Mouse (Mus musculus) stomach, postnatal 0 days (tissue): ENCODE measurements around the gene Stxbp3.

Experiments used
- CTCF ChIP-seq: IDR thresholded peaks from 2 replicates; pipeline ENCODE4 v1.5.1; 2016; ENCODE audit warnings: antibody characterized with exemption, low read depth, mild to moderate bottlenecking, moderate library complexity
- EP300 ChIP-seq: optimal IDR thresholded peaks from 2 replicates; pipeline ENCODE3; 2016; ENCODE audit warnings: antibody characterized with exemption

DNA sequence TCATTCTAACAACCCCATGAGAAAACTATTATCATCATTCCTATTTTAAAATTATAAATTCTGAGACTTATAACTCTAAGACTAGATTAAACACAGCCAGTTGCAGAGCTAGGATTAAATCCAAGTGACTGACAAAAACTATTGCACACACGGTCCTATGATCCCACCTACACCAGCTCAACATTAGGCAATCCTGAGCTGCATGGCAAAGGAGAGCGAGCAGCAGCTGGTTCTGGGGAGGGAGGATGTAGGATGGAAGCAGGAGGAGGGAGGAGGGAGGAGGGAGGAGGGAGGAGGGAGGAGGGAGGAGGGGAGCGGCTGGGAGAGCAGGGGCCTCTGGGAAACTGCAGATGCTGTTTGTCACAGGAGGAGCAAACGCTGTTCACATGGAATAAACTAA, 24.7 kb downstream of the Stxbp3 start:
- TF ChIP-seq CTCF (no peak), EP300 (no peak)
